Mouse (Mus musculus) Muller cell, postnatal 12 days (primary cell): Measurements from ENCODE around the gene Sstr2.
"Not testable (repeated sequence)": the region's sequence is repeated elsewhere in the genome, so short reads cannot be mapped to it uniquely, and the experiment has no call there.

Experiments used
- DNase-seq: peaks from one replicate; pipeline ENCODE4 v3.0.0-alpha.2; 2015; ENCODE audit errors: inconsistent ontology term

Gene Sstr2

DNA sequence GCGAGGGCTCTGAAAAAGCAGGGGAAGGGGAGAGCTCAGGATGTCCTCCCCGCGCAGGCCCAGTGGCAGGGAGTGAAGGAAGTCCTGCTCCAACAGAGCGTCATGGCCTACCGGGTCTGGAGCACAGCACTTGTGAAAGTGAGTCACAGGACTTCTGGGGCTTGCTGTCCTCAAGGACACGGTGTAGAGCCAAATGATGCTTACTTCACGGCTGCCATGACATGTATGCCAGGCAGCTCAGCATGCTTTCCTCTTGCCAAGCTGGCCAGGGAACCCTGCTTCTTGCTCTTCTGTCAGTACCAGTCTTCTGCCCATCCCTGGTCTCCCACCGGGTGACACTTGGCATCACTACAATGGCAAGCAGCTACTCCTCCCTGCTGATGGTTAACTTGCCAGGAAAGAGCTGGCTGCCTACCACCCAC lies 37.4 kb downstream of the Sstr2 start:
- peak; percentile 49 for DNase-seq

DNA sequence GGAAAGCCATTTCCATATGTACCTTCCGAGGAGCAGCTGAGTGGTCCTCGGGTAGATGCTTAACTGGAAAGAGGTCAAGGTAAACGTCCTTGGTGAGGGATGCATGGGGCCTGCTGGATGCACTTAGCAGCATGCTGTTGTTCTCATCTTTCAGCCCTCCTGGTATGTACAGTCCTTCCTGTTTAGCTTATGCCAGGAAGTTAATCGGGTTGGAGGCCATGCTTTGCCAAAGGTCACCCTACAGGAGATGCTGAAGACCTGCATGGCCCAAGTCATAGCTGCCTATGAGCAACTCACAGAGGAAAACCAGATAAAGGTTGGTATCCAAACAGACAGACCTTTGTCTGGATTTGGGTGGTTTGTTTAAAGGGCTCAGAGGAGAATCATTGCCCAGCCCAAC lies 38.1 kb downstream of the Sstr2 start:
- no peak for DNase-seq

- no peak for DNase-seq
These were observed 39.2 kb downstream of the Sstr2 start for GRCm38 (mm10) chr11:113658319-113658718.

DNA sequence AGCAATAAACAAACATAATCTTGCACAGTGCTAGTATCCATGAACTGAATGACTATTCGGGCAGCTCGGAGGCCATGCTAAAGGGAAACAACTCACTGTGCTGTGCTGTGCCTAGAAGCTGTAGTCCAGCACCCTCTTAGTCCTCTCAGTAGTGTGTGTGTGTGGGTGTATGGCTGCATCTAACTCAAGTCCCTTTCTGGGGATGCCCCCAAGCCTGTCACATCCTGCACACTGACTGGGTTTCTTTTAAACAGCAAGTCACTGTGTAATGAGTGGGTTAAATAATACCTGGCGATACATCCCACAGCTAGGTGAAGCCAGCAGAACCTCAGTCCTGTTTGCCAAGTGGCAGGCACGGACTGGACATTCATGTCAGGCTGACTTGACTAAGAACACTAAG lies 39.6 kb downstream of the Sstr2 start:
- no peak for DNase-seq

- DNase-seq: not testable (repeated sequence)
These were observed 41.1 kb downstream of the Sstr2 start for GRCm38 (mm10) chr11:113660213-113660612.

- peak; percentile 15 for DNase-seq
These were observed 41.8 kb downstream of the Sstr2 start for GRCm38 (mm10) chr11:113660940-113661339.

GRCm38 (mm10) chr11:113661835-113662351 lies 42.8 kb downstream of the Sstr2 start:
- DNase-seq: no peak

DNA sequence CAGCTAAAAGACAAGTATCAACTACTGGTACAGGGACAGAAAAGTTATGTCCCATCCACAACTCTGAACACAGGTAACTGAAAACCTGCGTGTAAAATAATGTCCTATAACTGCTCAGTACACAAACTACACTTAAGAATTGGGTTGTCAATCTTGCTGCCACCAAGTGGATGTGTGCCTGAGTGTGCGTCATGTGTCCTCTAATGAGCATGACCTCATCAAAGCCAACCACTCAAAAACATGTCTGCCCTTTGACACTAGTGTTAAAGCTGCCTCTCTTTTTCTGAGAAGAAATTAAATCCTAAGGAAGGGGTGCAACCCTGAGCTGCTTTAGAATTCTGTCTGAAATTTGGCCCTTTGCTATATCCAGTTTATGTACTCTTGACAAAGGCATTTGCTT lies 45.1 kb downstream of the Sstr2 start:
- DNase-seq: no peak

GRCm38 (mm10) chr11:113666205-113666604 lies 47.1 kb downstream of the Sstr2 start:
- no peak for DNase-seq

- DNase-seq: no peak
These were observed 47.5 kb downstream of the Sstr2 start for GRCm38 (mm10) chr11:113666648-113667047.

GRCm38 (mm10) chr11:113667122-113667521 lies 48.0 kb downstream of the Sstr2 start:
- no peak for DNase-seq

DNA sequence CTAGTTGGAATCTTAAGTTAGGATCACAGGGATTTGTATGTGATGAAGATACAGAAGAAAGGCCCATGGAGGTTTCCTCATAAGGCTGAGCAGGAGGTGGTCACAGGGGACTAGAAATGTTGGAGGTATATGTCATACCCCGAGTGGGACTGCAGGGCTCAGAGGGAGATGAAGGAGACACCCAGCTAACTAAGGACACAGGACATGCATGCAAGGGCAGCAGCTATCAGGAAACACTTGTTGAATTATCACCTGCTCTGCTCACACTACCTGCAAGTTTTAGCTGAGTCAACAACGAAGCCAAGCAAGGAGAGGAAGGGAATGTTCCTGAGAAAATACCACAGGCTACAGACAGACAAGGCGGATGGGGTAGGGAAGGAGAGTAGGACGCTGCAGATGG lies 48.6 kb downstream of the Sstr2 start:
- DNase-seq: no peak

DNA sequence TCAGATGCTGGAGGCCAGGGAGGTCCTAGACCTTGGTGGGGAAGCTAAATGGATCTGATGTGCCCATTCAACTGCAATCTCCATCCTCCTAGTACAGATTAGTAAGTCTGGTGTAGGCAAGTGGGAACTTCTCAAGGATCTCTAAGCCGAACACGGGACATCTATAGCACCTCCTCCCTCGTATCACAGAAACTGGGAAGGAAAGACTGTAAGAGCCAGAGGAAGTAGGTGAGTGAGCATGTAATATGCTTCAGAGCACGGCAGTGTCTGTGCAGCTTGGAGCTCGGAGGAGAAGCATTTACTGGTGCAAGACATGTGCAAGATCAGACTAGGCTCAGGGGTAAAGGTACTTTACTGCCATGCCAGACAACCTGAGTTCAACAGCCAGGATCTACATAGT lies 49.7 kb downstream of the Sstr2 start:
- DNase-seq: no peak

DNA sequence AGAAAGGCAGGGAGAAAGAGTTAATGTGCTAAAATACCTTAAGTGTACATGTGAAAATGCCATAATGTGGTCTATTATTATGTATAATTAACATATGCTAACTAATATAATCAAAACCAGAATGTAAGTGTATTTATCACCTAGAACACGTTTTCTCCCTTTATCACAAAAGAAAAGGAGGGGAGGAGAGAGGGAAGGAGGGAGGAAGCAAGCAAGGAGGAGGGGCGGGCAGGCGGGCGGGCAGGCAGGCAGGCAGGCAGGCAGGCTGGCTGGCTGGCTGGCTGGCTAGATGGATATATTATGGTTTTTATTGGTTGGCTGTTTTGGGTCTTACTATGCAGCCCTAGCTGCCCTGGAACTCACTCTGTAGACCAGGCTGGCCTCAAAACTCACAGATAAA lies 50.6 kb downstream of the Sstr2 start:
- no peak for DNase-seq

DNA sequence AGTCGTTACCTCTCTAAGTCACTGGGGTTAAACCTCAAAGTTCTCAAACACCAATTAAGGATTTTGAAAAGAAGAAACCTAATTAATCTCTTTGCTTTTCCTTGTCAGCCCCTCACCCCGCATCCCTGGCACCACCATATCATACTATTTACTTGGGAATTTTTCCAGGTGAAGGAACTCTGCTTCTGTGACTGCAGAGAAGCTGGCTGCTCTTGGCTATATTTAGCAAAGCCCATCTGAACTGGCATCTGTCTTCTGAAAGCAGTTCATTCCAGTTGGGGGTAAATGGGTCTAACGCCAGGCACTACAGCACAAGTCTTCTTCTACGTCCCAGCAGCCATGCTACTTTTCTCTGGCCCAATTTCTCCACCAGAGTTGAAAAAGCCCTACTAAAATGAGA lies 54.5 kb downstream of the Sstr2 start:
- no peak for DNase-seq

- DNase-seq: no peak
These were observed 55.5 kb downstream of the Sstr2 start for GRCm38 (mm10) chr11:113674595-113674994.
